In genomic region chr15:62229491-62230283, GRCm38 (mm10) we compare ENCODE assay signal across 10 mouse cellular contexts.
A peak's percentile ranks its signal among the peaks of the same experiment; 100 is the strongest.
DNase-seq lines count a peak whose midpoint lies in the region; ATAC-seq lines count a peak whose summit lies in the region.
"Had no signal": no experiment of that assay in that cellular context is flagged by ENCODE, and none has a peak within 500 bp of the region (broad histone marks: within the 10 kb centered on the region; RNA-seq: fewer than 3 reads in every experiment).

No protein-coding gene starts in this region.

- peaks cover 14% of the 10 kb centered on the region for H3K4me1 ChIP-seq in liver, embryonic 15.5 days (replicated peaks)
- no peaks in the 10 kb centered on the region for H3K4me1 ChIP-seq in midbrain, embryonic 15.5 days
- H3K4me1 ChIP-seq: lung, embryonic 15.5 days had no signal

- intact Hi-C loops in left cerebral cortex, postnatal 4 days (cut with DNase I): no loop called here

- no peaks in the 10 kb centered on the region for H3K9me3 ChIP-seq in liver, embryonic 15.5 days (replicated peaks)
- no peaks in the 10 kb centered on the region for H3K9me3 ChIP-seq in midbrain, embryonic 15.5 days
- H3K9me3 ChIP-seq: lung, embryonic 15.5 days had no signal

- no peak overlapping the region for H3K9ac ChIP-seq in liver, embryonic 15.5 days
- no peak overlapping the region for H3K9ac ChIP-seq in midbrain, embryonic 15.5 days
- H3K9ac ChIP-seq: lung, embryonic 15.5 days had no signal

- peak; percentile 15; the same call in 1 of the 2 replicates for ATAC-seq in liver, embryonic 15.5 days (ENCODE audit: insufficient read depth)
- ATAC-seq in midbrain, embryonic 15.5 days (replicated peaks): no peak
- ATAC-seq: hindbrain, embryonic 16.5 days had no signal

- H3K27me3 ChIP-seq in liver, embryonic 15.5 days: no peaks in the 10 kb centered on the region
- H3K27me3 ChIP-seq in midbrain, embryonic 15.5 days (replicated peaks): no peaks in the 10 kb centered on the region
- H3K27me3 ChIP-seq: lung, embryonic 15.5 days had no signal

- WGBS in liver, embryonic 15.5 days (ENCODE audit: insufficient replicate concordance): 56% methylated on average over 8 of the region's 8 CpGs
- 79% methylated on average over 8 of the region's 8 CpGs for WGBS in midbrain, embryonic 15.5 days

- H3K4me2 ChIP-seq in liver, embryonic 15.5 days: no peak overlapping the region
- no peak overlapping the region for H3K4me2 ChIP-seq in midbrain, embryonic 15.5 days
- H3K4me2 ChIP-seq: lung, embryonic 15.5 days had no signal

- no peak overlapping the region for H3K4me3 ChIP-seq in liver, embryonic 15.5 days (replicated peaks)
- no peak overlapping the region for H3K4me3 ChIP-seq in midbrain, embryonic 15.5 days
- H3K4me3 ChIP-seq: lung, embryonic 15.5 days had no signal

- H3K36me3 ChIP-seq in liver, embryonic 15.5 days (replicated peaks): no peaks in the 10 kb centered on the region
- no peaks in the 10 kb centered on the region for H3K36me3 ChIP-seq in midbrain, embryonic 15.5 days (replicated peaks)
- H3K36me3 ChIP-seq: lung, embryonic 15.5 days had no signal

- 0 out of 2 replicates have a peak overlapping the region, but pooled peaks have one; percentile 0 for H3K27ac ChIP-seq in liver, embryonic 15.5 days (replicated peaks)
- no peak overlapping the region for H3K27ac ChIP-seq in midbrain, embryonic 15.5 days
- H3K27ac ChIP-seq: lung, embryonic 15.5 days had no signal

- DNase-seq in left cerebral cortex, postnatal 4 days: peak; percentile 23
- no peak for DNase-seq in left cerebral cortex, adult 18-20 months (ENCODE audit: low spot score in 2 of 2)
- peak; percentile 26 for DNase-seq in c-Kit-negative CD71-positive TER-119-positive erythroid progenitor cells, embryonic 14.5 days (ENCODE audit: low read depth, low spot score)
- DNase-seq in heart, adult 9 months (ENCODE audit: low spot score in 2 of 2): peak; percentile 48 to 61
- no peak for DNase-seq in spleen, postnatal 14 days (ENCODE audit: low spot score in 2 of 2)
- DNase-seq in thymus, postnatal 14 days: no peak

Comparison
In these comparisons a context has a peak if more than half of its experiments do, and no peak if none do; other contexts are left out.
1. DNase-seq: peak in left cerebral cortex, postnatal 4 days (single experiment), c-Kit-negative CD71-positive TER-119-positive erythroid progenitor cells, embryonic 14.5 days (single experiment) and heart, adult 9 months (2 of 2); none in left cerebral cortex, adult 18-20 months (0 of 2), spleen, postnatal 14 days (0 of 2) and thymus, postnatal 14 days (single experiment).